Mouse (Mus musculus) layer of hippocampus, adult 18-20 months (tissue): ENCODE data around the gene Igfbp7. TPM values are rescaled to one million over a fixed set of nuclear protein-coding genes. Genes with fewer than 3 reads are reported as not detected.
A peak's percentile ranks its signal among the peaks of the same experiment; 100 is the strongest.

Experiments
- DNase-seq, 2 experiments: peaks; one replicate each; pipeline ENCODE4 v3.0.0; 2022; ENCODE audit warnings: low spot score in 2 of 2
- total RNA-seq, 2 experiments: library from RNA; stranded (reverse); gene quantifications; 2 replicates each; pipeline ENCODE4 v1.2.3; 2021

Gene Igfbp7
- total RNA-seq, 2 experiments from 2014 or later = 21.4 to 23.5 TPM

DNA sequence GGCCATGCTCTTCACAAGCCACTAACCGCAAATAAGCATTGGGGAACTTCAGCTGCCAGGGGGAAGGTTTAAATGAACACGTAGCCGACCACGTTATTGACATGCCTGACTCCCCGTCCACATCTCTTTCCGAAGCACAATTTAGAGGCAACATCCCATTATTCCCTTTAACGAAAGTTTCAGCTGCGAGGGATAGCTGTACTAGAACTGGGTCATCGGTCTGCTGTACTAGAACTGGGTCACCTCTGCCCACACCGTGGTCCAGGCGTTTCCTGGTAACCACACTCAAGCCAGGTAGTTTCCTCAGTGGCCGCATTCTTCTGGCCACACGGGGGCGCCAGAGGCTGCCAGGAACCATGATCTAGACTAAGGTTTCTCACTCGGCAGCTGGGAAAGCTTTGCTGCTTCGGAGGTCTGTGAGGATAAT, 53.5 kb downstream of the Igfbp7 start:
- peak; percentile 71 to 91 for DNase-seq

DNA sequence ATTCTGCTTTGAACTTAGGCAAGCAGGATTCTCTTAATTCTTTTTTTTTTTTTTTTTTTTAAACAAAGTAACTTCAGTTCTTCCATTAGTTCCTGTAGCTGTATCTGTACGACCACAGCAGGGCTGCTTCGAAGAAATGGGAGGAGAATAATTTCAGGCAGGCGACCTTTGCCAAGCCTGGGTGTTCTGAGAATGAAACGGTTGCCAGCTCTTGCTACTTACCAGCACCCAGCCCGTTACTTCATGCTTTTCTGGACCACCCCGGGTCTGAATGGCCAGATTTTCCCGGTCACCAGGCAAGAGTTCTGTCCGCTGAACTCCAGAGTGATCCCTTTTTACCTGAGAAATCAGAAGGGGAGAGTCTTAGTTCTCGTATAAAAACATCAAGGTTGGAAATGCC, 56.1 kb downstream of the Igfbp7 start:
- DNase-seq = no peak

DNA sequence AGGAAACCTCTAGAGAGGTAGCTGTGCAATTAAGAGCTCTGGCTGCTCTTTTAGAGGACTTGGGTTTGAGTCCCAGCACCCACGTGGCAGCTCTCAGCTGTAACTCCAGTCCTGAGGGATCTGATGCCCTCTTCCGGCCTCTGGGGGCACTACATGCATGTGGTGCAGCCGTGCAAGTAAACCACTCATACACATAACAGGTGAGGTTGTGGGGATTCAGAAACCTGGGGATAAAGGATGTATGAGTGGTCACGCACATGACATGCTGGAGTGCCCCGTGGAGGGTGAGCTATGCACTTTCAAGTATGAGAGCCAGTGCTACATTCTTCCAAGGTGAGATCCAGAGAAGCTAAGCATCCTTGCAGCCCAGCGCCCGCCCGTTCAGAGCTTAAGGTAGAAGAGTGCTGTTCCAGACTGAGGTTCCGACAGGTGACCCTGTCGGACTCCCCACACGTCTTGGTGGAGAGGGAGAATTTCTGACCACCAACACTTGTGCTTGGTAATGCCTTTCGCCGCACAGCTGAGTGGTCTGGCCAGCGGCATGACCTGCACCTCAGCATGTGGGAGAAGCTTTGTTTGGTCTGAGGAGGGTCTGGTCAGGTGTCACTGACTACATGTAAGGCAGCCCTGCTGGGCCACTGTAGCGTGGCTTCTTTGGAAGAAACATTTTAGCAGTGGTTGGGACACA, 57.7 kb downstream of the Igfbp7 start:
- DNase-seq = no peak

DNA sequence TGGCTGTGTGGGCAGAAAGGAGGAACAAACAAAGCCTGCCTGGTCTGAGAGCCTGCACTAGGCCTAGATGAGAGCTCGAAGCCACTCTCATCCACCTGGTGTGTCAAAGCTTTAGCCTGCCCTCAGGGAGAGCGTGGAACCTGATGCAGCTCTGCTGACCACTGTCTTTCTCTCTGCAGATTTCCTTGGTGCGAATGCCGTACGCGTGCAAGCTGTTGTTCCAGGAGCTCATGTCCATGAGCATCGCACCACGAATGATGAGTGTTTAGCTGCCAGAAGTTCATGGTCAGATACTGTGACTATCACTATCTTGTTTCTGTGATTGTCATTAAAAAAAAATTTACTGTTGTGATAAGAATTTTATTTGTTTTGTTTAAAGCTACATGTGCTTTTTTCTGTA, 58.9 kb downstream of the Igfbp7 start:
- no peak for DNase-seq

DNA sequence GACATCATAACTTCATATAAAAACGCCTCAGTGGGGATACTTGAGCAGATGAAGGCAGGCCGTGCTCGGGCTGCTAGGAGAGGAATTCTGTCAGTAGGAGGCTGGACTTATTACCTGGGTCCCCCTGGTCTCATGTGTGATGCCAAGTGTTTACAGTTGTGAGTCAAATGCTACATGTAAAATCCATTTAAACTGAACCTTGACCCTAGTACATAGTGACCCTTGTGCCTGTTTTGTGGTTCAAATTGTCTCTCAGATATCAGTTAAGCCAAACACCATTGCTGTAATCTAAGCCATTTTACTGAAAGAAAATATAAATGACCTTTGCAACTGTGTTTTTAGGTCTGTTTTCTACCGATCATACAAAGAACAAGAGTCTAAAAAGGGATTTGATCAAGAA, 67.8 kb downstream of the Igfbp7 start:
- DNase-seq = no peak

DNA sequence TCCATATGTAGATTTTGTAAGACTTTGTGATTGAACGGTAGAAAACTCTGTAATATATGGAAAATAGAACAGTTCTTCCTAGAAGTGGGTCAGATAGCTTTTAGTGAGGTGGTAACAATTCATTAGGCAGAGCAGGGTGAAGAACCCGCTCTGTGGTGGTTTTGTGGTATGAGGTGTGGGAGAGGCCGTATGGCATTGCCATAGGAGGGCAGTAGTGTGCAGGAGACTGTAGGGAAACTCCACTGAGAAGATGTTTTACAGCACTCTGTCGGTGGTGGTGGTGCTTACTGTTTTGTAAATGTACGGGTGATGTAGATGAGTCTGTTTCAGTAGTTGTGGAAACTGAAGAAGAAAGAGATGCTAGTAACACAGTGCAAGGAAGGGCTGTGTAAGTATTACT, 77.7 kb downstream of the Igfbp7 start:
- DNase-seq = no peak

DNA sequence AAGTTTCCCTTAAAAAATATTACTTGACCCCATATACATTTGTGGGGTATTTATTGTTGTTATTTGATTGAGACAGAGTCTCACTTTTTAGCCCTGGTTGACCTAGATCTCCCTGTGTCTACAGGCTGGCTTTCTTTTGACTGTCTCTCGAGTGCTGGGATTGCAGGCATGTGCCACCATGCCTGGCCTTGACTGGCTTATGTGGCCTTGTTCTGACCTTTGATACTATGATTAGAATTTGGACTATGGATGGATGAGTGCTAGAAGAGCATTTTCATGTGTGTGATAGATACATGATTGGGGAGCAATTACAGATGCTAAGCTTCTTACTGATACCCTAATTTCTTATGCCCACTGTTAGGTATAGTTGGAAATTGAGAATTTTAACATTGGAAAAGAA, 82.9 kb downstream of the Igfbp7 start:
- DNase-seq = no peak

DNA sequence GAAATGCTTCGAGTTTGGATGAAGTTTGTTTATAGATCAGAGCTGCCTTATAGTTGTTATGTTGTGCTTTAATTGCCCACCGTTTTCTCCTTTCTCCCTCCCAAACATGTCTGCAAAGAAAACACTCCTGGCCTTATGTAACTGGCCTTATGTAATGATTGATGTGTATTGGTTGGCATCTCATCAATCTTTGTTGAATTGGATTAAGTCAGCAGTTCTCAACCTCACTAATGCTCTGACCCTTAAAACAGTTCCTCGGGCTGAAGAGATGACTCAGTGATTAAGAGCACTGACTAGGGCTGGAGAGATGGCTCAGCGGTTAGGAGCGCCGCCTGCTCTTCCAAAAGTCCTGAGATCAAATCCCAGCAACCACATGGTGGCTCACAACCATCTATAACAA, 92.9 kb downstream of the Igfbp7 start:
- no peak for DNase-seq

DNA sequence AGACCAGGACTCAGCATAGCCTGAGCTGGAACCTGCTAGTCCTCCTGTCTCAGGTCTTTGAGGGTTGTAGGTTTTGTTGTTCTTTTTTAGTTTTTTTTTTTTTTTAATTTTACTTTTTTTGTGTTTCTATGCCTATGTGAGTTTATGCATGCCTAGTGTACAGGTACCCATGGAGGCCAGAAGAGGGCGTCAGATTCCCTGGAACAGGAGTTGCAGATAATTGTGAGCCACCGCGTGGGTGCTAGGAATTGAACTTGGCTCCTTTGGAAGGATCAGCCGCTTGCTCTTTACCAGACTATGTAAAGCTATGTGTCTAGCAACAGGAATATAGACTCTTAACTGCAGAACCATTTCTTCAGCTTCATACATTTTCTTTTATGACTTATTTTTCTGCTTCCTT, 93.6 kb downstream of the Igfbp7 start:
- no peak for DNase-seq

DNA sequence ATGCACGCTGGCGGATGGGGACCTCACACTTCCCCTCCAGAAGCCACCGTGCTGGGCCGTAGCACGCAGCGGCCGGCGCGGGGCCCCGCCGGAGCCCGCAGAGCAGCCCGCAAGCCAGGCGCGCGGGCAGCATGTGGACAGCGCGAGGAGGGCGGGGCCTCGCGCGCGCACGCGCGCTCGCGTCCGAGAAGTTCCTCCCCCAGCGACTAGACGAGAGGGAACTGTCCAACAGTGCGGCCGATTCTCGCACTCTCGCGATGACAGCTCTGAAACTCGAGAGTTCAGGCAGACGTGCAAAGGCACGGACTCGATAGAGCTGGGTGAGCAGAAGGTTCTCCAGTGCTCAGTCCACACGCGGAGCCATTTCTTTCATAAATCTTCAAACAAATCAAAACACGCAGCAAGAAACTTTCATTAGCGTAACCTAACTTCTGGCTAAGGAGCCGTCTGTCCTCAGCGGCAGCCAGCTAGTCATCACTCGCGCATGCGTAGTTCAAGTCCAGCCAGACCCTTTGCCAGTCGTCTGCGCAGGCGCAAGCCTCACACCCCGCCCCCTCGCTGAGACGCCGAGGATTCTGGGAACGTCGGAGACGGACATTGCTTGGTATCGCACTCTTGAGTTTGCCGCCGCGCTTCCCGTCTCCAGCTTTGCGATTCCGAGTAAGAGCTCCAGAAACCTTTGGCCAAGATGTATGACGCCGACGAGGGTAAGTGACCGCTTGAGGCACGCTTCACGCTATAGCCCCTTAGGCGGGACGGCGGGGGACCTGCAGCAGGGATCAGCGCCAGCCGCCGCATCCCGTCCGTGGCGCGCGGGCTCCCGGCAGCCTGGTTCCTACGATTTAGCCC, 97.7 kb downstream of the Igfbp7 start, which contains the start of the genes Noa1 and Polr2b:
Gene Noa1, minus strand, starts transcription at position 161 of the 849 bp plus-strand sequence.
Gene Polr2b, plus strand, starts transcription at position 224 of the 849 bp plus-strand sequence.
- DNase-seq = peak; percentile 96 to 99

DNA sequence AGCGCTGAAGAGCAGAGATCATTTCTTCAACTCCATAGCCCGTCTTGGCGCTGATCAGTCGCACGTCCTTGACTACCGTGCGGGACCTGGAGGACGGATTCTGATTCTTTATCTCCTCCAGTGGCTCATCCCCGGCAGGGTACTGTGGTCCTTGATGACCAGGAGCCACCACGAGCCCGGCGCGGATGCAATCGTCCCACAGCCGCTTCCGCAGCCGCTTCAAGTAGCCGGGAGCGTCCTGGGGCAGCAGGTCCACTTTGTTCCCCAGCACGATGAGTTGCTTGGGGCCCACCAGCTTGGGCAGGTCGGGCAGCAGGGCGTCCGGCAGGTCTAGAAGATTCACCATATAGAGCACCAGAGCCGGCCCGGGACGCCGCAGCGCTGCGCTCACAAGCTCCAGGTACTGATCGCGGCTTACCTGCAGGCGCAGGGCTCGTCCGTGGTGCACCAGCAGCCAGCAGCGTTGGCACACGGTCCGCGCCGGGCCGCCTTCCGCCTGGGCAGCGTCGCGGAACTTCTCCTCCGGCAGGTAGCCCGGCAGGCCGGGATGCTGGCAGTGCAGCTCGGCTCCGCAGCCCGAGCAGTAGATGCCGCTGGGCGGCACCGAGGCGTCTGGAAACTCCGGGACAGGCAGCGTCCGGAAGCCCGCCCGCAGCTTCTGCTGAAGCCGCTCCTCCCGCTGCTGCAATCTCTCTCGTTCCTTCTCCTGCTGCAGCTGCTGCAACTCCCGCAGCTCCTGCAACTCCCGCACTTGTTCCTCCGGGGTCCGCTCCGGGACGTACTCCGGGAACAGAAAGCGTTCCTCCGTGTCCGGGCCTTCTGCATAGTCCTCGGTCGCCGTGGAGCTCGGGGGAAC, 98.6 kb downstream of the Igfbp7 start:
- no peak for DNase-seq

DNA sequence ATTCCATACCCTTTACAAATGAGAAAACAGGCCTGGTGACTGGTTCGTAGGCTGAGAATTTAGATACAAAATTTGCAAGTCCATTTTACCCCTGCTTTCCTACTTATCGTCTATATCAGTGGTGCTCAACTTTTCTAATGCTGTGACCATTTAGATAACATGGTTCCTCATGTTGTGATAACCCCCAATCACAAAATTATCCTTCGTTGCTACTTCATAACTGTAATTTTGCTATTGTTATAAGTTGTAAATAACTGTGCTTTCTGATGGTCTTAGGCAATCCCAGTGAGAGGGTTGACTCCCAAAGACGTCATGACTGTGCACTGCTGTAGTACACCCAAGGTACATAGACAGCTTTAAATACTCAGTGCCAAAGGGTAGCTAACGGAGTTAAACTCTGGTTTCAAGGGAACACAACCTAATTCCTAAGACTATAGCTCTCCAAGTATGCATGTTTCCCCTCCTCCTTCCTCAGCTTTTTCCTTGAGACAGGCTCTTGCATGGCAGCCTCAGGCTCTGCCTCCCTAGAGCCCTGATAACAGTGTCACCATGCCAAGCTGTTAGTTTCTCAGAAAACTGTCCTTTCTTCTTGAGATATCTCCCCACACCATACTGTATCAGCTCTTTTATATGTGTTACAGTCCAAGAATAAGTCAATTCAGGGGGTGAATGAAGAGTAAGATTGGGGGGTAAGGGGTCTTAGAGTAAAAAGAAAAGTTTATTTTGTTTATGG, 99.9 kb downstream of the Igfbp7 start:
- DNase-seq = no peak

DNA sequence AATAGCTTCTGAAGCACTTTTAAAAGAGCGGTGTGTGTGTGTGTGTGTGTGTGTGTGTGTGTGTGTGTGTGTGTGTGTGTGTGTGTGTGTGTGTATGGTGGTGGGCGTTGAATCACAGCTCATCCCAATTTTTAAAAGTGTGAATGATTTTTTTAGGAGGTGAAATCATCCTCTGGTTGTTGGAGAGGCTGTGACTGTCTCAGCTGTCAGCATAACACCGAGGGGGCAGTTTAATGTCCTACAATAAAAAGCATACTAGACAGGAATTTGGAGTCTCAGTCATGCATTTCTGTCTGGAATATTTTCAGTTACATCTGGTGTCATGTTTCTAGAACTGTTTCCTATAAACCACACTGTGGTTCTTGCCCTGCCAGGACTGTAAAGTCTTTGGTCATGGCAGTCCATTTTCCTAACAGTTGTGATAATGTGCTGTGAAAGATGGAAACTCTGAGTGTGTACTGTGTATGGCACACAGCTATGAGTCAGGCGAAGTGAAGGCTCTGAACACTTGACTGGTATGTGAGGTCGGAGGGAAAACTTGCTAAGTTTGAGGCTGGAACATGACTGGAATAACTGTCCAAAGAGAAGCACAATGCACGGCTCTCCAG, 106.4 kb downstream of the Igfbp7 start:
- DNase-seq = no peak

DNA sequence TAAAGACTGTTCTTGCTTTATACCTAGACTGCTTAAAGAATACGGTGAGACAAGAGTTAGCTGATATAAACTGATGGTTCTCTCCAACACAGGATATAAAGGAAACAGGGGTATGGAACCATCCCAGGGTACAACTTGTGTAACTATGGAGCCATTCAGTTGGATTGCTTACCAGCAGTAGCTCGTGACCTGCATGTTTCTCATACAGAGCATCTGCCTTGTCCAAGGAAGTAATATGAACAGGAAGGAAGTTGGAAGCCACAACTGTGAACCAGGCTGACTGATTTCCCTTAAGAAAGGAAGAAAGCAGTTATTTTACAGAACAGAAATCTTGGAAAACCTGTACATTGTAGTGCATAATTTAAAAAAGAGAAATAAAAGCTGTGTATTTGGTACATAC, 108.4 kb downstream of the Igfbp7 start:
- DNase-seq = no peak

Other genes with a start within 250 kb of the Igfbp7 start
- not detected for gene Spink2, start 196.6 kb downstream of the Igfbp7 start, total RNA-seq
- 1 to 10 TPM; 4.3 to 4.4 TPM for gene Rest, start 142.6 kb downstream of the Igfbp7 start, total RNA-seq
- 10 to 100 TPM; 24.5 to 24.8 TPM for gene Noa1, start 98.0 kb downstream of the Igfbp7 start, total RNA-seq
- gene Polr2b, start 97.9 kb downstream of the Igfbp7 start, total RNA-seq = 10 to 100 TPM; 44.0 to 48.4 TPM